Mouse (Mus musculus): ENCODE measurements at regions not wholly inside any gene's neighbourhood (a gene's known extent, or its start where the extent isn't known, plus 50 kb on each side); places are given as distances from the start of the nearest gene placed in this dataset.

DNA sequence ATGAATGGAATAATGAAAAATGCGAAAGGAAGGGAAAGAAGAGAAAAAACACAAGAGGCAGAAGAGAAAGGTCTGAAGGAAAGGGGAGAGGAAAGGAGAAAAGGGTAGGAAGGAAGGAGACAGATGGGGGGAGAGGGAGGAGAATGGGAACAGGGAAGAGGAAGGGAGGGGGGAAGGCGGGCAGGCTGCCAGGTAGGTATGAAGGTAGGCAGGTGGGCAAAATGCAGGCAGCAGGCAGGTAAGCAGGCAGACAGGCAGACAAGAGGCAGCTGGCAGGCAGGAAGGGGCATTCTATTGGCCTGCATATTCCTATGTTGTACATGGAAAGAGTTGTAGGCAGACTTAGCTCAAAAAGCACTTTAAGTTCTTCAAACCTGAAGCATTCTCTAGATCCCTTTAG is 72.8 kb downstream of the E030025P04Rik start:
- TF ChIP-seq CTCF (IDR thresholded peaks at IDR 0.05; ENCODE audit: extremely low read depth, insufficient read length, insufficient replicate concordance, low read depth, low read length) (no peak), POLR2A (IDR thresholded peaks at IDR 0.05; ENCODE audit: low read depth, low read length) (no peak)
